Mouse (Mus musculus) hindbrain, embryonic 15.5 days (tissue): ENCODE results near the gene Agpat3. TPM values are rescaled to one million over a fixed set of nuclear protein-coding genes. Genes with fewer than 3 reads are reported as not detected.
A peak's percentile ranks its signal among the peaks of the same experiment; 100 is the strongest.

ENCODE experiments used
- ATAC-seq: fragments of 200-750 bp; cut with Nextera tagmentation; 2 replicates; pipeline ENCODE4 v1.8.0; 2017; ENCODE audit warnings: low read depth, moderate number of reproducible peaks, moderate TSS enrichment; ENCODE audit not compliant: low FRiP score
- H3K27ac ChIP-seq: fragments of 300-500 bp; sonication (generic); replicated peaks from 2 replicates; pipeline ENCODE4 v1.5.1; 2015; ENCODE audit warnings: mild to moderate bottlenecking, inconsistent platforms
- H3K27me3 ChIP-seq: fragments of 300-500 bp; sonication (generic); 2 replicates; pipeline ENCODE4 v1.6.1; 2015; ENCODE audit warnings: control low read depth, inconsistent platforms
- H3K36me3 ChIP-seq: fragments of 300-500 bp; sonication (generic); 2 replicates; pipeline ENCODE4 v1.6.1; 2015; ENCODE audit warnings: control low read depth, inconsistent platforms
- H3K4me1 ChIP-seq: fragments of 300-500 bp; sonication (generic); replicated peaks from 2 replicates; pipeline ENCODE4 v1.6.1; 2015; ENCODE audit warnings: control low read depth, inconsistent platforms
- H3K4me2 ChIP-seq: fragments of 300-500 bp; sonication (generic); 2 replicates; pipeline ENCODE4 v1.6.1; 2015; ENCODE audit warnings: moderate library complexity, mild to moderate bottlenecking, inconsistent platforms
- H3K4me3 ChIP-seq: fragments of 300-500 bp; sonication (generic); 2 replicates; pipeline ENCODE4 v1.5.1; 2015; ENCODE audit warnings: mild to moderate bottlenecking, inconsistent platforms
- H3K9ac ChIP-seq: fragments of 300-500 bp; sonication (generic); 2 replicates; pipeline ENCODE4 v1.6.1; 2015; ENCODE audit warnings: inconsistent platforms
- H3K9me3 ChIP-seq: fragments of 300-500 bp; sonication (generic); 2 replicates; pipeline ENCODE4 v1.6.1; 2016; ENCODE audit warnings: control low read depth, inconsistent platforms
- WGBS: fragments of 180-500 bp; shearing (Covaris S2); methylation state at CpG from one replicate; pipeline ENCODE4 v1.1.7; 2015; 5-methylcytosine and 5-hydroxymethylcytosine counted together
- polyA plus RNA-seq: library from polyadenylated mRNA; unstranded; fragments of >200 nt; fragmentation: Nextera tagmentation; extraction: Ambion mirVana; gene quantifications from 2 replicates; pipeline ENCODE4 v1.2.1, GENCODE M21; 2015

The Agpat3 gene
- polyA plus RNA-seq, 1 experiment from 2014 or later: 83.5 TPM

GRCm38 (mm10) chr10:78285959-78286358 is 66.3 kb downstream of the Agpat3 start:
- no peak overlapping the region for H3K27ac ChIP-seq
- no peaks in the 10 kb centered on the region for H3K27me3 ChIP-seq
- H3K4me2 ChIP-seq: no peak overlapping the region
- H3K36me3 ChIP-seq: peaks cover 34% of the 10 kb centered on the region
- H3K9me3 ChIP-seq: no peaks in the 10 kb centered on the region
- no peak overlapping the region for H3K9ac ChIP-seq
- no peaks in the 10 kb centered on the region for H3K4me1 ChIP-seq
- no peak for ATAC-seq
- 82% methylated on average over 4 of the region's 4 CpGs for WGBS
- H3K4me3 ChIP-seq: no peak overlapping the region

DNA sequence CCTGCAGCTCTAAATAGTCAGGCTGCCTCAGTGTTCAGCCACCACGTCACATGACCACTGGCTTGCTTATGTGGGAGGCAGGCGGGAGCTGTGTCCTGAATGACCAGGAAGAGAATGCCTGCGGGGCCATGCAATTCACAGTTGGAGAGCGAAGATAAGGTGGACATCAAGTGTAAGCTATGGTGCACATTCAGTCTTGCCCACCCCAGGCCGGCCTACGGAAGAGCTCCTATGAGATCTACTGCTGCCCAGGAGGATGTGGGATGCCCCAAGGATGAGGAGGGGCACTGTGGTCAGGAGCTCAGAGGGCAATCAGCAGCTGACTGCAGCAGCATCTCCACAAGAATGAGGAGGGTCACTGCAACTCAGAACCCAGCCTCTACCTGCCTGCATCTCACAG is 66.9 kb downstream of the Agpat3 start:
- ATAC-seq: no peak
- 91% methylated on average over 6 of the region's 6 CpGs for WGBS

DNA sequence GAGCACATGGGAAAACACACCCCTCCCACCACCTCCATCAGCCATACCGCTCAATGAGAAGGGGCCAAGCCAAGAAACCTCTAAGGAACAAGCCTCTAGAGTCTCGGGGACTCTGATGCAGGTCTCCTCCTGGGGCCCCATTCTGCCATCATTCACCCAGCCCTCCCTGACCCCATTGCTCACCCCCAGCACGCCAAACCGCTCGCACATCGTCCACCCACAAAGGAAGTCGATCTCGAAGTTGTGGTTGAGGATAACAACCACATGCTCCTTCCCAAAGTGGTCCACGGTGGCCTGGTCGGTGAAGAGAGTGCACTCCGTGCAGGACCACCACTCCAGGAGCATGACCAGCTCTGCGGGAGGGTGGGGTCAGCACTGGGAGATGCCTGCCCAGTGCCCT is 67.5 kb downstream of the Agpat3 start:
- Histone ChIP-seq H3K4me2 (no peak overlapping the region), H3K36me3 (peaks cover 43% of the 10 kb centered on the region), H3K27me3 (no peaks in the 10 kb centered on the region), H3K27ac (no peak overlapping the region), H3K4me3 (no peak overlapping the region), H3K9ac (no peak overlapping the region), H3K4me1 (no peaks in the 10 kb centered on the region), H3K9me3 (no peaks in the 10 kb centered on the region)
- 90% methylated on average over 12 of the region's 12 CpGs for WGBS
- no peak for ATAC-seq

More for the DNA sequence above, 66.9 kb downstream of the Agpat3 start:
- no peak overlapping the region for H3K4me2 ChIP-seq
- no peak overlapping the region for H3K9ac ChIP-seq
- H3K9me3 ChIP-seq: no peaks in the 10 kb centered on the region
- H3K36me3 ChIP-seq: peaks cover 38% of the 10 kb centered on the region
- no peaks in the 10 kb centered on the region for H3K4me1 ChIP-seq
- H3K4me3 ChIP-seq: no peak overlapping the region
- no peak overlapping the region for H3K27ac ChIP-seq
- no peaks in the 10 kb centered on the region for H3K27me3 ChIP-seq

- Histone ChIP-seq H3K4me1 (no peaks in the 10 kb centered on the region), H3K36me3 (peaks cover 47% of the 10 kb centered on the region), H3K27ac (no peak overlapping the region), H3K9ac (no peak overlapping the region), H3K27me3 (no peaks in the 10 kb centered on the region), H3K9me3 (no peaks in the 10 kb centered on the region), H3K4me3 (no peak overlapping the region), H3K4me2 (no peak overlapping the region)
- WGBS: 93% methylated on average over 4 of the region's 4 CpGs
- ATAC-seq: no peak
These were observed 69.9 kb downstream of the Agpat3 start for GRCm38 (mm10) chr10:78282411-78282810.

DNA sequence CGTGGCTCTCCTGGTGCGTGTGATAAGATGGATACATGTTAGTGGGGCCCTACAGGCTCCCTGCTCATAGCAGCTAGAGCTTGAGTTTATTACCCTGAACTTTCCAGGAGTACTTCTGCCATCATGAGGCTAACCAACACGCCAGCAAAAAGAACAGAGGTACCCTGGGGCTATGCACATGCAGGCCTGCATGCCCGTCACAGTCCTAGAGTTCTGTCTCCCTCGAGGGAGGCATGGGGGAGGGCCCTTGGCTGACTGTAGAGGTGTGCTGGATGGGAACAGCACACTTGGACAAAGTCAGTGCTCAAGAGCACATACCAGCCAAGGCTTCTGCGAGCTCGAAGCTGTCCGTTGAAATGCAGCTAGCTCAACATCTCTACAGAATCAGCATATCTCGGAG is 71.8 kb downstream of the Agpat3 start:
- ATAC-seq: no peak
- H3K4me3 ChIP-seq: no peak overlapping the region
- no peaks in the 10 kb centered on the region for H3K27me3 ChIP-seq
- no peak overlapping the region for H3K4me2 ChIP-seq
- H3K9ac ChIP-seq: no peak overlapping the region
- H3K9me3 ChIP-seq: no peaks in the 10 kb centered on the region
- 84% methylated on average over 9 of the region's 9 CpGs for whole genome bisulfite sequencing
- no peaks in the 10 kb centered on the region for H3K4me1 ChIP-seq
- no peak overlapping the region for H3K27ac ChIP-seq
- peaks cover 32% of the 10 kb centered on the region for H3K36me3 ChIP-seq

DNA sequence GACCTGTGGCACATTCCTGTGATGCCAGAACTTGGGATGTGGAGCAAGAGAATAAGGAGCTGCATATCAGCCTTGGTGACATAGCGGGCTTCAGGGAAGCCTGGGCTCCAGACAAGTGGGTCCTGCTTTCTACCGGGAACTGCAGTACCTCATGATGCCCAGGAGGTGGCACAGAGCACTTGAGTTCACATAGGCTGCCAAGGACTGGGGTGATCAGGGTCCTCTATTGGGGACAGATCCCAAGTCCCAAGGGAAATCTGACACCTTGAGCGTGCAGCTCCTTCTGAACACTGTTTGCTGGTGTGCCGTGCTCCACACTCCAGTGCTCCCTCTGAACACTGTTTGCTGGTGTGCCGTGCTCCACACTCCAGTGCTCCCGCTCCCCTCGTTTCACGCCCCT is 73.1 kb downstream of the Agpat3 start:
- no peak overlapping the region for H3K9ac ChIP-seq
- H3K27ac ChIP-seq: no peak overlapping the region
- H3K9me3 ChIP-seq: no peaks in the 10 kb centered on the region
- H3K27me3 ChIP-seq: no peaks in the 10 kb centered on the region
- no peak overlapping the region for H3K4me2 ChIP-seq
- 44% methylated on average over 8 of the region's 8 CpGs for WGBS
- peaks cover 37% of the 10 kb centered on the region for H3K36me3 ChIP-seq
- no peaks in the 10 kb centered on the region for H3K4me1 ChIP-seq
- ATAC-seq: peak; percentile 49; the same call in 1 of the 2 replicates
- no peak overlapping the region for H3K4me3 ChIP-seq

DNA sequence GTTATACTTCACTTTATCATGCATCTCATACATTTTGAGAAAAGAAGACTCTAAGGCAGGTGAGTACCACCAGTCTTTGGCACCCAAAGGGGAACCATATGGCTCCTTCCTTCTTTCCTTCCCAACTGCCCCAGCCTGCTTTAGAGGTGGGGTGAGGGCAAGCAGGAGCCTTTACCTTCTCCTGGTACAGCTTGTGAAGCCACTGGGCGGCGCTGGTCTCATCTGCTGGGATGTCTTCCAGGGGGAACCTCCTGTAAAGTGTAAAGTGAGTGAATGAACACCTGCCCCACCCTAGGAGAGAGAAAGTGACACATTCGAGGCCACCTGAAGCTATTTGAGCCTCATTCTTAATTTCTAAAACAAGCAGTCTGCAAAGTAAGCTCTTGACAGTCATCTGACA is 74.5 kb downstream of the Agpat3 start:
- ATAC-seq: no peak
- Histone ChIP-seq H3K27me3 (no peaks in the 10 kb centered on the region), H3K9me3 (no peaks in the 10 kb centered on the region), H3K4me3 (no peak overlapping the region), H3K4me2 (no peak overlapping the region), H3K4me1 (no peaks in the 10 kb centered on the region), H3K27ac (no peak overlapping the region), H3K9ac (no peak overlapping the region), H3K36me3 (peaks cover 41% of the 10 kb centered on the region)
- WGBS: 81% methylated on average over 3 of the region's 3 CpGs

- WGBS: 94% methylated on average over 4 of the region's 4 CpGs
- Histone ChIP-seq H3K36me3 (peaks cover 43% of the 10 kb centered on the region), H3K4me3 (no peak overlapping the region)
These were observed 76.0 kb downstream of the Agpat3 start for GRCm38 (mm10) chr10:78276242-78276641.

DNA sequence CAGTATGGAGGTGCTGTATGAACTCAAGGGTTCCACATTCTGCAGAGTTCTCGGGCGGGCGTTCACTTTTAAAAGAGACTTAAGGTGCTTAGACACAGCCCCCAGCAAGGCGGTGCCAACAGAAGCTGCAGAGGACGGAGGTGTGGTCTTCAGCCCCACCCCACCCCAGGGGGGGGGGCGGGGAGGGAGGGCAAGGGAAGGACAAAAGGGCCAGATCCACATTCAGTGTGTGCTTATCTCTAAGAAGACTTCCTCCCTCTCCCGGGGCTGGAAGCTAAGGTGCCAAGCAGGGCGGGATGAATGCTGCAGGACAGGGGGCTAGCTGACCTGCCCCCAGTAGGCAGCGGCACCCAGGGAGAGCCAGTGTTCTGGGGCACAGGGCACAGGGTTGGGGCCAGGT is 79.4 kb downstream of the Agpat3 start:
- Histone ChIP-seq H3K4me2 (no peak overlapping the region), H3K4me3 (no peak overlapping the region), H3K9ac (no peak overlapping the region), H3K27me3 (no peaks in the 10 kb centered on the region), H3K27ac (no peak overlapping the region), H3K9me3 (no peaks in the 10 kb centered on the region), H3K36me3 (peaks cover 28% of the 10 kb centered on the region), H3K4me1 (no peaks in the 10 kb centered on the region)
- ATAC-seq: no peak
- WGBS: 45% methylated on average over 9 of the region's 9 CpGs

More at GRCm38 (mm10) chr10:78276242-78276641, 76.0 kb downstream of the Agpat3 start:
- no peaks in the 10 kb centered on the region for H3K9me3 ChIP-seq
- no peak overlapping the region for H3K27ac ChIP-seq
- no peak for ATAC-seq
- H3K27me3 ChIP-seq: no peaks in the 10 kb centered on the region
- no peak overlapping the region for H3K9ac ChIP-seq
- H3K4me1 ChIP-seq: no peaks in the 10 kb centered on the region
- H3K4me2 ChIP-seq: no peak overlapping the region

GRCm38 (mm10) chr10:78265881-78266280 is 86.4 kb downstream of the Agpat3 start:
- Histone ChIP-seq H3K4me1 (no peaks in the 10 kb centered on the region), H3K4me3 (no peak overlapping the region), H3K27ac (no peak overlapping the region), H3K36me3 (no peaks in the 10 kb centered on the region), H3K9ac (no peak overlapping the region), H3K4me2 (no peak overlapping the region), H3K27me3 (no peaks in the 10 kb centered on the region), H3K9me3 (no peaks in the 10 kb centered on the region)
- ATAC-seq: no peak
- WGBS: 79% methylated on average over 3 of the region's 3 CpGs

GRCm38 (mm10) chr10:78264735-78265134 is 87.6 kb downstream of the Agpat3 start:
- WGBS: 84% methylated on average over 3 of the region's 3 CpGs
- no peak overlapping the region for H3K9ac ChIP-seq
- no peaks in the 10 kb centered on the region for H3K9me3 ChIP-seq
- no peak for ATAC-seq
- no peak overlapping the region for H3K4me2 ChIP-seq
- H3K36me3 ChIP-seq: no peaks in the 10 kb centered on the region
- H3K4me3 ChIP-seq: no peak overlapping the region
- H3K27ac ChIP-seq: no peak overlapping the region
- H3K4me1 ChIP-seq: no peaks in the 10 kb centered on the region
- no peaks in the 10 kb centered on the region for H3K27me3 ChIP-seq

- Histone ChIP-seq H3K27me3 (no peaks in the 10 kb centered on the region), H3K9ac (no peak overlapping the region), H3K4me2 (no peak overlapping the region), H3K27ac (no peak overlapping the region), H3K9me3 (no peaks in the 10 kb centered on the region), H3K36me3 (no peaks in the 10 kb centered on the region), H3K4me3 (no peak overlapping the region), H3K4me1 (no peaks in the 10 kb centered on the region)
- 78% methylated on average over 7 of the region's 7 CpGs for WGBS
- no peak for ATAC-seq
These were observed 91.2 kb downstream of the Agpat3 start for GRCm38 (mm10) chr10:78260916-78261650.

GRCm38 (mm10) chr10:78260322-78260721 is 92.0 kb downstream of the Agpat3 start:
- H3K4me2 ChIP-seq: no peak overlapping the region
- 29% methylated on average over 5 of the region's 5 CpGs for WGBS
- H3K9me3 ChIP-seq: no peaks in the 10 kb centered on the region
- no peak overlapping the region for H3K9ac ChIP-seq
- no peak overlapping the region for H3K27ac ChIP-seq
- H3K4me1 ChIP-seq: no peaks in the 10 kb centered on the region
- H3K4me3 ChIP-seq: no peak overlapping the region
- no peaks in the 10 kb centered on the region for H3K27me3 ChIP-seq
- no peaks in the 10 kb centered on the region for H3K36me3 ChIP-seq
- ATAC-seq: peak; percentile 15; the same call in 1 of the 2 replicates
